Mouse (Mus musculus): ENCODE data around the gene Zfp212. TPM values are rescaled to one million over a fixed set of nuclear protein-coding genes. Genes with fewer than 3 reads are reported as not detected.

The Zfp212 gene
- polyA plus RNA-seq, 1 experiment from 2014 or later = 19.9 TPM

DNA sequence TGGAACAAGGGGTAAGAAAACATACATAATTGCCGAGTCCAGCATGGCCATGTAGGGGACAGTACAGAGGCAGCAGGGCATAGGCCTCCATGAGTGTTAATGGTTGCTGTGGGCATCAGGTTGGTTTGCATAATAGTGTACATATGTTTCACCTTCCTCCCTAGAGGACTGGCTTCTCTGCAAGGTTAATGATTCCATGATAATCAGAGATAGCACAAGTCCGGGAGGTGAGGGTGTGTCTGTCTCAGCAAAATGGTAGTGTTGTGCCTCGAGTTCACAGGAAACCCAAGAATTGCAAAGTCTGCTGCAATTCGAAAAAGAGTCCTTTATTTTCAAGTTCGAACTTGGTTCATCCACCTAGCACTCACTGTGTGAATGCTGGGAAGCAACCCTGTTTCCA, 3.2 kb upstream of the Zfp212 start:
- Histone ChIP-seq H3K4me1 (replicated peaks; ENCODE audit: control insufficient read depth, insufficient read depth, low read length) (peaks cover 8% of the 10 kb centered on the region), H3K9me3 (ENCODE audit: control insufficient read depth, low read length) (no peaks in the 10 kb centered on the region), H3K27me3 (ENCODE audit: control insufficient read depth, insufficient read depth, low read depth, low read length) (no peaks in the 10 kb centered on the region), H3K9ac (ENCODE audit: low read length) (no peak overlapping the region), H3K27ac (ENCODE audit: low read length) (no peak overlapping the region), H3K36me3 (ENCODE audit: control insufficient read depth, insufficient read depth, low read length) (no peaks in the 10 kb centered on the region), H3K4me2 (ENCODE audit: low read depth, low read length) (no peak overlapping the region), H3K4me3 (ENCODE audit: low read length) (no peak overlapping the region)
- WGBS = 75% methylated on average over 5 of the region's 5 CpGs
- no peak for ATAC-seq (ENCODE audit: low read depth)

DNA sequence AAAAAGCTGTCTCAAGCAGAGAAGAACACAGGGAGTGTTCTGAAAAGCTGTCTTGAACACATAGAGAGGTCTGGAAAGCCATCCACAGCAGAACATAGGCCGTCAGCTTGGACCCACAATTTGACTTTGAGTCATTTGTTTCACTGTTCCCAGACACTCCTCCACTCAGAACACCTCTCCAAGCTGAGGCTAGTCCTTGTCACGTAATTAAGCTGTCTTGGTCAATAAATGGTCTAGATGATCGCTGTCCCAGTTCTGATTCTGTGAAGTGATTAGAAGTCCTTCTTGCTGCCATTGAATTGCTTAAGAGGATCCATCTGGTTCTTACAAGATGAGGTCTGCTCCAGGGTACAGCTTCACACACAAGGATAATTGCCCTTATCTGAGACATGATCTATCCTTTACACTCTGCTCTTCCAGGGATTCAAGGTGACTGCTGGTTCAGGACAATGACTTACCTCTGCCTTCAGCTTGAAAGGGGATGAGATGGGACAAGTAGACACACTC, 1.5 kb upstream of the Zfp212 start:
- Histone ChIP-seq H3K36me3 (ENCODE audit: control insufficient read depth, insufficient read depth, low read length) (no peaks in the 10 kb centered on the region), H3K9ac (ENCODE audit: low read length) (no peak overlapping the region), H3K4me3 (ENCODE audit: low read length) (no peak overlapping the region), H3K9me3 (ENCODE audit: control insufficient read depth, low read length) (no peaks in the 10 kb centered on the region), H3K4me1 (replicated peaks; ENCODE audit: control insufficient read depth, insufficient read depth, low read length) (peaks cover 11% of the 10 kb centered on the region), H3K27me3 (ENCODE audit: control insufficient read depth, insufficient read depth, low read depth, low read length) (no peaks in the 10 kb centered on the region), H3K4me2 (ENCODE audit: low read depth, low read length) (no peak overlapping the region), H3K27ac (ENCODE audit: low read length) (no peak overlapping the region)
- 50% methylated on average over 3 of the region's 3 CpGs for WGBS
- ATAC-seq (ENCODE audit: low read depth) = no peak

DNA sequence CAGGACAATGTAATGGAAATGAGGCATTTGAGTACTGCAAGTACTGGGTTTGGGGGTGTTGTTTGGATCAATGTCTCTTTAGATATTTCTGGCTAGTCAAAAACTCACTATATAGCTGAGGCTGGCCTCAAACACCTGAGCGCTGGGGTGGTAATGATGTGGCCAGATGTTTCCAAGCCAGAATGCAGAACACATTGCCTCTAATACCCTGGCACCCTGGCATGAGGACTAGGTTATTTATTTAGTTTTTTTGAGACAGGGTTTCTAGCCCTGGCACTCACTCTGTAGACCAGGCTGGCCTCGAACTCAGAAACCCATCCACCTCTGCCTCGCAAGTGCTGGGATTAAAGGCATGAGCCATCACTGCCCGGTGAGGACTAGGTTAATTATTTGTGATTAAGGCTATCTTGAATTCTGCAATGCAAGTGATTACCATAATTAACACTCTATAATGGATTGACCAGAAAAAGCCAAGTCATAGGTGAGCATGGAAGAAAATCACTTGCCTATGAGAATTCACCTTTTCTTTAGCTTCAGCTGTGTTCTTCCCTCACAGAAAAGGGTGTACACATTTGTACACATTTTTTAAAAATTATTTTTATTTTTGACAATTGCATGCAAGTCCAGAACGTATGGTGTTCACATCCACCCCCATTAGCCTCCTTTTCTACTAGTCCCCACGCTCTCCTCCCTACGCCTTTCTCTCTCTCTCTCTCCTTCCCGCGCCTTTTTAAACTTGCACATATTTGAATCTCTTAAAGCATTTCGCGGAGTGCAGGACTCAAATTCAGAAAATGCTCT, 430 bp upstream of the Zfp212 start:
- 27% methylated on average over 11 of the region's 11 CpGs for WGBS
- H3K4me2 ChIP-seq (ENCODE audit: low read depth, low read length) = peak overlapping the region; percentile 66

DNA sequence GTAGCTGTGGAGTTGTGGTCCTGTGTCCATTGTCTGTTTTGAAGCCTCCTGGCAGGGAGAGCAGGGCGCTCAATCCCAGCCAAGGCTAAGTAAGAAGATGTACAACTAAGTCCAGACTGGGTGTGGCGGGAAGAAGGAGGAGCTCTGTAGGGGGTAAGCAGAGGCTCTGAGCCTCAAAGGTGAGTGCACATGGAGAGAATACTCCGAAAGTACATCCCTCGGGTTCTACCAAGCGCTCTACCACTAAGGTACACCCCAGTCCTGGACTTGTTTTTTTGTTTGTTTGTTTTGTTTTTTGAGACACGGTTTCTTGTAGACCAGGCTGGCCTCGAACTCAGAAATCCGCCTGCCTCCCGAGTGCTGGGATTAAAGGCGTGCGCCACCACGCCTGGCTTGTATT, 22.2 kb downstream of the Zfp212 start:
- H3K27me3 ChIP-seq (ENCODE audit: control insufficient read depth, insufficient read depth, low read depth, low read length) = no peaks in the 10 kb centered on the region
- no peak for ATAC-seq (ENCODE audit: low read depth)
- H3K9me3 ChIP-seq (ENCODE audit: control insufficient read depth, low read length) = no peaks in the 10 kb centered on the region
- H3K27ac ChIP-seq (ENCODE audit: low read length) = no peak overlapping the region
- H3K4me1 ChIP-seq (replicated peaks; ENCODE audit: control insufficient read depth, insufficient read depth, low read length) = peaks cover 3% of the 10 kb centered on the region
- H3K9ac ChIP-seq (ENCODE audit: low read length) = peak overlapping the region; percentile 78
- H3K4me3 ChIP-seq (ENCODE audit: low read length) = peak overlapping the region; percentile 56
- 46% methylated on average over 12 of the region's 12 CpGs for WGBS
- peak overlapping the region; percentile 86 for H3K4me2 ChIP-seq (ENCODE audit: low read depth, low read length)
- H3K36me3 ChIP-seq (ENCODE audit: control insufficient read depth, insufficient read depth, low read length) = peaks cover 5% of the 10 kb centered on the region

More for the DNA sequence above, 430 bp upstream of the Zfp212 start:
- Histone ChIP-seq H3K9me3 (ENCODE audit: control insufficient read depth, low read length) (no peaks in the 10 kb centered on the region), H3K4me3 (ENCODE audit: low read length) (peak overlapping the region; percentile 90), H3K4me1 (replicated peaks; ENCODE audit: control insufficient read depth, insufficient read depth, low read length) (peaks cover 11% of the 10 kb centered on the region), H3K27ac (ENCODE audit: low read length) (peak overlapping the region; percentile 99), H3K36me3 (ENCODE audit: control insufficient read depth, insufficient read depth, low read length) (no peaks in the 10 kb centered on the region), H3K27me3 (ENCODE audit: control insufficient read depth, insufficient read depth, low read depth, low read length) (no peaks in the 10 kb centered on the region), H3K9ac (ENCODE audit: low read length) (peak overlapping the region; percentile 92)
- no peak; the same call in 1 of the 2 replicates for ATAC-seq (ENCODE audit: low read depth)

DNA sequence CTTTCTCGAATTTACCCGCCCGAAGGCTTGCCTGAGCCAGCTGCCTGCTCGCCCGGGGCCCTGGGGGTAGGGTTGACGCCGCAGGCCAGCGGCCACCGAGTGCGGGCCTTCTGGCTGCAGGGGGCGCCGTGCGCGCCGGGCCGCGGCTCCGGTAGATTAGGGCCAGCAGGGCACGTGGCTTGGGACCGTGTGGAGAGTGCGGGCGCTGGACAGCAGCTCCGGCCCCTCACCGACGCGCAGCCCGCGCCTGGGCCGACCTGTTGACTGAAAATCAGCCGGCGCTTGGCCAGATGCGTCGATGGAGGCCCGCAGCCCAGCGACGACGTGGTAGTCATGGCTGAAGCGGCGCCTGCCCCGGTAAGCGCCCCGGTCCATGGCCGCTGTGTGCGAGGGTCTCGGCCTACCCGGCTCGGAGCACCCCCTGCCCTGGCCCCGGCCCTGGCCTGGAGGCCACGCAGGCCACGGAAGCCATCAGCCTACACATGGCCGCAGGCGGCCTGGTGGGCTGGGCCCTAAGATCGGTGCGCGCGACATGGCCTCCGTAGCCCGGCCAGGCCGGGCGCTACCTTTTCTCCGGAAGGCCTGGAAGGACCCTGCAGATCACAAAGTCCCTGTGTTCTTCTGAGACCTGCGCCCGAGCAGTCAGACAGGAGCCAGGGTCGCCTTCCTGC, 22.9 kb downstream of the Zfp212 start:
- 8% methylated on average over 62 of the region's 64 CpGs for WGBS
- H3K27me3 ChIP-seq (ENCODE audit: control insufficient read depth, insufficient read depth, low read depth, low read length) = no peaks in the 10 kb centered on the region
- peak; percentile 95 for ATAC-seq (ENCODE audit: low read depth)
- peak overlapping the region; percentile 45; the same call in 1 of the 2 replicates for H3K27ac ChIP-seq (ENCODE audit: low read length)
- H3K4me1 ChIP-seq (replicated peaks; ENCODE audit: control insufficient read depth, insufficient read depth, low read length) = peaks cover 3% of the 10 kb centered on the region
- H3K9me3 ChIP-seq (ENCODE audit: control insufficient read depth, low read length) = no peaks in the 10 kb centered on the region
- peak overlapping the region; percentile 56 for H3K4me3 ChIP-seq (ENCODE audit: low read length)
- peak overlapping the region; percentile 78 for H3K9ac ChIP-seq (ENCODE audit: low read length)
- H3K36me3 ChIP-seq (ENCODE audit: control insufficient read depth, insufficient read depth, low read length) = peaks cover 5% of the 10 kb centered on the region
- H3K4me2 ChIP-seq (ENCODE audit: low read depth, low read length) = peak overlapping the region; percentile 86

DNA sequence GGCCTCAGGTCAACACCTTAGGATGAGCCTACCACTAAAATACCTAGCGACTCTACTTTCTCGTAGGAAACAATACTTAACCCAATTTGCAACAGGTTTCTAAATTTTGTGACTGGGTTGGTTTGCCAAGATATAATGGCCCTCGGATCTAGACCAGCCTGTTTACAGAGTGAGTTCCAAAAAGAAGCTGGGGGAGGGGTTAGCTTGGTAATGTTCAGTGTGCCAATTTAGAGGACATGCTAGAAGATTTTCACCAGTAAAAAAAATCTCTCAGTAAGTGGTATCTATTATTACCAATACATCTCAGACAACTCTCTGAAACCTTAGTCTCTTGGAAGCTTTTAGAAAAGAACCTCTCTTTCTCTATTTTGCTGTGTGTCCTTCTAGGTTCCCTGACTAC, 23.4 kb downstream of the Zfp212 start:
- no peaks in the 10 kb centered on the region for H3K9me3 ChIP-seq (ENCODE audit: control insufficient read depth, low read length)
- peak overlapping the region; percentile 56 for H3K4me3 ChIP-seq (ENCODE audit: low read length)
- H3K4me1 ChIP-seq (replicated peaks; ENCODE audit: control insufficient read depth, insufficient read depth, low read length) = peaks cover 3% of the 10 kb centered on the region
- peaks cover 5% of the 10 kb centered on the region for H3K36me3 ChIP-seq (ENCODE audit: control insufficient read depth, insufficient read depth, low read length)
- no peak overlapping the region for H3K27ac ChIP-seq (ENCODE audit: low read length)
- peak overlapping the region; percentile 78 for H3K9ac ChIP-seq (ENCODE audit: low read length)
- no peak for ATAC-seq (ENCODE audit: low read depth)
- H3K4me2 ChIP-seq (ENCODE audit: low read depth, low read length) = peak overlapping the region; percentile 86
- no peaks in the 10 kb centered on the region for H3K27me3 ChIP-seq (ENCODE audit: control insufficient read depth, insufficient read depth, low read depth, low read length)
- 68% methylated on average over 3 of the region's 3 CpGs for WGBS

DNA sequence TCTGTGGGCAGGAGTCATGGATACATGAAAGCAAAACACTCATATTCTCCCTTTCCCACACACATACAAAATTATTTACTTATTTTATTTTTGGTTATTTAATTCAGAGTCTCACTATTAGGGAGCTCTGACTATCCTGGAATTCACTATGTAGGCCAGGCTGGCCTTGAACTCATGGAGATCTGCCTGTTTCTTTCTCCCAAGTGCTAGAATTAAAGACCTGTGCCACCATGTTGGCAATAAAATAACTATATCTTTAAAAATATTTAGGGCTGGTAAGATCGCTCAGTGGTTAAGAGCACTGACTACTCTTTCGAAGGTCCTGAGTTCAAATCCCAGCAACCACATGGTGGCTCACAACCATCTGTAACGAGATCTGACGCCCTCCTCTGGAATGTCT, 27.1 kb downstream of the Zfp212 start:
- 90% methylated on average over 4 of the region's 4 CpGs for WGBS
- Histone ChIP-seq H3K4me1 (replicated peaks; ENCODE audit: control insufficient read depth, insufficient read depth, low read length) (peaks cover 2% of the 10 kb centered on the region), H3K27ac (ENCODE audit: low read length) (no peak overlapping the region), H3K27me3 (ENCODE audit: control insufficient read depth, insufficient read depth, low read depth, low read length) (no peaks in the 10 kb centered on the region), H3K36me3 (ENCODE audit: control insufficient read depth, insufficient read depth, low read length) (peaks cover 5% of the 10 kb centered on the region), H3K9ac (ENCODE audit: low read length) (no peak overlapping the region), H3K4me3 (ENCODE audit: low read length) (no peak overlapping the region), H3K4me2 (ENCODE audit: low read depth, low read length) (no peak overlapping the region), H3K9me3 (ENCODE audit: control insufficient read depth, low read length) (no peaks in the 10 kb centered on the region)
- ATAC-seq (ENCODE audit: low read depth) = no peak

DNA sequence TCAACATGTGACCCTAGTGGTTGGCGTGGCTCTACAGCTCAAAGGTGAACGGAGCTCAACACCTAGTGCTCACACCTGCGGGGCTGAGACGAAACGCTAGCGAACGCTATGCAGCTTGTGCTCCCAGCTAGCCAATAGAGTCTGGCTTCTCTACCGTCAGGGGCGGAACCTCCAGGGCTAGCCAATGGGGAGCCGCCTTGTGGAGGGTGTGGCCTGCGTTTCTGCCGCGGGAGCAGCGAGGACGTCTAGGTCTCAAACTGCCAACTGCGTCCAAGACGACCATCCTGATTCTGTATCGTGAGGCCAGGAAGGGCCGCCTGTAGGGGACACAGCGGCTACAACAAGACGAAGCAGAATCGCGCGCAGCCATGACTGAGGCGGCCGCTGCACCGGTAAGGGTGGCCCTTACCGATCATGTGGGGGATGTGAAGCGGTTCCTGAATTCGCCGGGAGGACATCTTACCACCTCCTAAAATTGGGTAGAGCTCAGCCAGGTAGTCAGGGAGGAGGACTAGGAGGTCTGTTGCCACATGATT, 33.0 kb downstream of the Zfp212 start, which contains the start of gene Zfp956:
Gene Zfp956 (plus strand): TSS at position 200 of the 536 bp plus-strand sequence.
- Histone ChIP-seq H3K4me3 (ENCODE audit: low read length) (peak within 1 kb of the TSS; percentile 62), H3K4me1 (replicated peaks; ENCODE audit: control insufficient read depth, insufficient read depth, low read length) (peaks cover 8% of the 10 kb centered on the region), H3K27me3 (ENCODE audit: control insufficient read depth, insufficient read depth, low read depth, low read length) (no peaks in the 10 kb centered on the region), H3K9ac (ENCODE audit: low read length) (peak within 1 kb of the TSS; percentile 82), H3K9me3 (ENCODE audit: control insufficient read depth, low read length) (no peaks in the 10 kb centered on the region), H3K36me3 (ENCODE audit: control insufficient read depth, insufficient read depth, low read length) (no peaks in the 10 kb centered on the region; the same call in 1 of the 2 replicates), H3K4me2 (ENCODE audit: low read depth, low read length) (peak within 1 kb of the TSS; percentile 86), H3K27ac (ENCODE audit: low read length) (peak within 1 kb of the TSS; percentile 67)
- under 1% methylated on average over 31 of the region's 31 CpGs for WGBS
- peak; percentile 99 for ATAC-seq (ENCODE audit: low read depth)

DNA sequence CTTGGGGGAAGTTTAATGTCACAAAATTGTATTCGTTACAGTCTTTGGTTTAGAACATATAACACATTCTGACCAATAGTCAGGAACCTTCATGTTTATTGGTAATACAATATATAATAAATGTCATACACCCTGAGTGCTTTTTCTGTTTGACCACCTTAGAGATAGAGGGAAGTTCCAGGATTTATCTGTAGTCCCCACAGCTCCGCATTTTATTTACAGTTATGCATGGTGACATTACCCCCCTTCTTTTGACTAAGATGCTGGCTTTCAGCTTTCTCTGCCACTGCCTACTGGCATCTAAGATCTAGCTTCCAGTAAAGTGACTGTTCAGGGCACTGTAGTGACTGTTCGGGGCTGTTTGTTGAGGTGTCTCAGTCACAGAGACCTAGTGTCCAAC, 34.1 kb downstream of the Zfp212 start:
- peak overlapping the region; percentile 62; the same call in 1 of the 2 replicates for H3K4me3 ChIP-seq (ENCODE audit: low read length)
- no peak for ATAC-seq (ENCODE audit: low read depth)
- no peak overlapping the region for H3K9ac ChIP-seq (ENCODE audit: low read length)
- H3K27ac ChIP-seq (ENCODE audit: low read length) = no peak overlapping the region
- peak overlapping the region; percentile 86 for H3K4me2 ChIP-seq (ENCODE audit: low read depth, low read length)
- peaks cover 8% of the 10 kb centered on the region for H3K4me1 ChIP-seq (replicated peaks; ENCODE audit: control insufficient read depth, insufficient read depth, low read length)
- H3K36me3 ChIP-seq (ENCODE audit: control insufficient read depth, insufficient read depth, low read length) = no peaks in the 10 kb centered on the region; the same call in 1 of the 2 replicates
- no peaks in the 10 kb centered on the region for H3K9me3 ChIP-seq (ENCODE audit: control insufficient read depth, low read length)
- no peaks in the 10 kb centered on the region for H3K27me3 ChIP-seq (ENCODE audit: control insufficient read depth, insufficient read depth, low read depth, low read length)
- 82% methylated on average over 3 of the region's 3 CpGs for WGBS

All from lung, embryonic 16.5 days (tissue).